Mouse (Mus musculus): Measurements from ENCODE around the gene Meaf6.

DNA sequence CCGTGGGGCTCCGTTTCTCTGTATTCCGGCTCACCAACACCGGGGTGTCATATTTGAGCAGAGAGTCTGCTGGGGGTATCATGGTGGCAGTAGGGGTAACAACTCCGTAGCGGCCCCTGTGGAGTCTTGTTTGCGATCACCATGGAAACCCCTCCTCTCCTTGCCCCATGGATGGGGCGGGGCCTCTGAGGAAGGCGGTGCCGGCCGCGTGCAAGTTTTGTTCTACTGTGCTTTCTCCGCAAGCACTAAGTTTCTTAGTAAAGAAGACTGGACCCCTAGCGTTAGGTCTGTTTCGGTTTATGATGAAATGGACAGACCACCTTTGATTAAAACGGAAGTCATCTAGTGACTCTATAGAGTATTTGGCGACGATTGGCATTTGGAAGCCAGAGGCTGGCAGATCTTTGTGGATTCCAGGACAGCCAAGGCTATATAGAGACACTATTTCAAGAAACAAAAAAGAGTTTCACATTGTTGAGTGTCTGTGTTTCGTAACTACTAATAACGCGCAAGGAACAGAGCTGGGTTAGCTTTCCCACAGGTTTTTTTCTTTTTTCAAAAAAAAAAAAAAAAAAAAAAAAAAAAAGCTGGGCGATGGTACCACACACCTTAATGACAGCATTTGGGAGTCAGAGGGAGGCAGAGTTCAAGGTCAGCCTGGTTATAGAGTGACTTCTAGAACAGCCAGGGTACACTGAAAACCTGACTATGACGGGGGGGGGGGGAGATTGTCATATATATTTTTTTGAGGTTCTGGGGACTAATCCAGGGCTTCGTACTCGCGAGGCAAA lies 19.2 kb upstream of the Meaf6 start, which contains the start of gene Dnali1:
- no peak for TF ChIP-seq CTCF (conservative IDR thresholded peaks at IDR 0.05; ENCODE audit: insufficient read depth, insufficient read length, low read depth, low read length)
- no peak for TF ChIP-seq POLR2A (IDR thresholded peaks at IDR 0.05; ENCODE audit: low read depth, low read length)
